Mouse (Mus musculus) left cerebral cortex, adult 2 months (tissue): ENCODE results near the gene Myh7. TPM values are rescaled to one million over a fixed set of nuclear protein-coding genes. Genes with fewer than 3 reads are reported as not detected.

ENCODE experiments used
- DNase-seq, 2 experiments: peaks; one replicate each; pipeline ENCODE4 v3.0.0; 2021 to 2022; ENCODE audit warnings: low spot score in 2 of 2, mixed read lengths in 1 of 2; ENCODE audit errors: extremely low spot score in 1 of 2
- H3K27ac ChIP-seq: fragments of 200-600 bp; 2 replicates; pipeline ENCODE4 v1.8.1; 2022
- H3K4me3 ChIP-seq: fragments of 200-600 bp; 2 replicates; pipeline ENCODE4 v1.8.1; 2022
- CTCF ChIP-seq: fragments of 200-600 bp; IDR thresholded peaks from 2 replicates; pipeline ENCODE4 v1.8.1; 2022; ENCODE audit warnings: antibody characterized with exemption, mild to moderate bottlenecking, moderate library complexity
- intact Hi-C: fragments of 180-260 bp; cut with DNase I; formaldehyde crosslinking; loops from one replicate; pipeline ENCODE4 v1.15.1; 2025
- microRNA-seq, 2 experiments: library from miRNA; unstranded; fragments of <30 nt; microRNA quantifications; one replicate each; pipeline ENCODE4 v1.2.0; 2021
- total RNA-seq, 2 experiments: library from RNA; stranded (reverse); gene quantifications; 2 replicates each; pipeline ENCODE4 v1.2.3; 2021

Myh7 gene
- total RNA-seq, 2 experiments from 2014 or later, result 22.1 to 24.2 TPM

GRCm38 (mm10) chr14:54924641-54925348 lies 69.6 kb downstream of the Myh7 start:
- no peak for DNase-seq
- no peak for TF ChIP-seq CTCF
- intact Hi-C loops, result no loop called here
- Histone ChIP-seq H3K27ac (no peak overlapping the region; the same call in 1 of the 2 replicates), H3K4me3 (no peak overlapping the region)

Small RNA genes within 50 kb of the gene (microRNA-seq; reads per million reads assigned to microRNA genes)
- 0.49 to 4.1 reads per million in 2 experiments for gene Mir208a
- 0 to 1.9 reads per million in 2 experiments for gene Mir208b

Other genes starting within 250 kb of the Myh7 start
- 10 to 100 TPM; 54.3 to 58.6 TPM for gene Slc7a8, start 212.7 kb downstream of the Myh7 start, total RNA-seq
- not detected for gene Rnf212b, start 180.5 kb downstream of the Myh7 start, total RNA-seq
- gene Homez, start 123.7 kb downstream of the Myh7 start, total RNA-seq, result 10 to 100 TPM; 19.4 to 20.8 TPM
- gene Ppp1r3e, start 117.1 kb downstream of the Myh7 start, total RNA-seq, result 10 to 100 TPM; 18.6 to 21.2 TPM
- 100 to 1,000 TPM; 132 to 137 TPM for gene Bcl2l2, start 111.2 kb downstream of the Myh7 start, total RNA-seq
- gene Gm20521, start 111.2 kb downstream of the Myh7 start, total RNA-seq, result 1 to 10 TPM; 2.8 to 3.7 TPM
- 100 to 1,000 TPM; 247 to 267 TPM for gene Pabpn1, start 102.1 kb downstream of the Myh7 start, total RNA-seq
- gene Slc22a17, start 81.5 kb downstream of the Myh7 start, total RNA-seq, result 100 to 1,000 TPM; 586 to 617 TPM
- gene Efs, start 68.5 kb downstream of the Myh7 start, total RNA-seq, result 1 to 10 TPM; 5.1 to 8.1 TPM
- not detected for gene Il25, start 61.9 kb downstream of the Myh7 start, total RNA-seq
- gene Cmtm5, start 58.4 kb downstream of the Myh7 start, total RNA-seq, result 10 to 100 TPM; 46.5 to 53.5 TPM
- 10 to 100 TPM in 1 of 2 experiments, 1 to 10 TPM in 1; 6.0 to 10.9 TPM for gene Myh6, start 27.7 kb downstream of the Myh7 start, total RNA-seq
- not detected for gene Gm17428, start 17.7 kb downstream of the Myh7 start, total RNA-seq
- 10 to 100 TPM; 26.7 to 30.7 TPM for gene Ngdn, start 20.8 kb upstream of the Myh7 start, total RNA-seq
- 10 to 100 TPM; 47.0 to 61.6 TPM for gene Zfhx2, start 97.7 kb upstream of the Myh7 start, total RNA-seq
- gene Thtpa, start 100.2 kb upstream of the Myh7 start, total RNA-seq, result 10 to 100 TPM; 18.1 to 22.8 TPM
- gene Ap1g2, start 112.0 kb upstream of the Myh7 start, total RNA-seq, result 1 to 10 TPM; 7.7 to 9.5 TPM
- 100 to 1,000 TPM; 300 to 347 TPM for gene Jph4, start 122.3 kb upstream of the Myh7 start, total RNA-seq
- gene Dhrs2, start 227.4 kb upstream of the Myh7 start, total RNA-seq, result not detected